16 mouse cellular contexts compared by ENCODE assay signal in genomic region chr7:99236888-99237660, GRCm38 (mm10). TPM values are rescaled to one million over a fixed set of nuclear protein-coding genes. Genes with fewer than 3 reads are reported as not detected.
DNase-seq lines count a peak whose midpoint lies in the region; ATAC-seq lines count a peak whose summit lies in the region.
"Had no signal": no experiment of that assay in that cellular context is flagged by ENCODE, and none has a peak within 500 bp of the region (broad histone marks: within the 10 kb centered on the region; RNA-seq: fewer than 3 reads in every experiment).

No protein-coding gene starts in this region.

- H3K9me3 ChIP-seq in heart, embryonic 11.5 days (replicated peaks; ENCODE audit: control insufficient read depth, low read length) = no peaks in the 10 kb centered on the region
- no peaks in the 10 kb centered on the region for H3K9me3 ChIP-seq in embryonic facial prominence, embryonic 10.5 days
- no peaks in the 10 kb centered on the region for H3K9me3 ChIP-seq in liver, embryonic 12.5 days (replicated peaks)

- peaks cover 9% of the 10 kb centered on the region for H3K27me3 ChIP-seq in heart, embryonic 11.5 days (ENCODE audit: control insufficient read depth, insufficient read depth, low read length)
- H3K27me3 ChIP-seq in embryonic facial prominence, embryonic 10.5 days (replicated peaks; ENCODE audit: low read depth, poor library complexity, severe bottlenecking) = peaks cover 10% of the 10 kb centered on the region
- peaks cover 30% of the 10 kb centered on the region for H3K27me3 ChIP-seq in liver, embryonic 12.5 days (replicated peaks)

- H3K4me3 ChIP-seq in heart, embryonic 11.5 days (ENCODE audit: low read depth, low read length) = no peak overlapping the region
- H3K4me3 ChIP-seq in embryonic facial prominence, embryonic 10.5 days = peak overlapping the region; percentile 51
- peak overlapping the region; percentile 41 for H3K4me3 ChIP-seq in liver, embryonic 12.5 days

- H3K27ac ChIP-seq in heart, embryonic 11.5 days (ENCODE audit: low read depth, low read length) = no peak overlapping the region
- H3K27ac ChIP-seq in embryonic facial prominence, embryonic 10.5 days (replicated peaks) = peak overlapping the region; percentile 87
- no peak overlapping the region for H3K27ac ChIP-seq in liver, embryonic 12.5 days

- no peaks in the 10 kb centered on the region for H3K36me3 ChIP-seq in heart, embryonic 11.5 days (ENCODE audit: control insufficient read depth, insufficient read depth, low read length)
- H3K36me3 ChIP-seq in embryonic facial prominence, embryonic 10.5 days (replicated peaks) = peaks cover 5% of the 10 kb centered on the region; the same call in 1 of the 2 replicates
- H3K36me3 ChIP-seq in liver, embryonic 12.5 days = 0 out of 2 replicates have a peak, but pooled peaks cover 4% of the 10 kb centered on the region

- no peak for DNase-seq in heart, adult 18-20 months
- peak; percentile 54 for DNase-seq in ES-CJ7 (ENCODE audit: low read depth, low spot score)
- DNase-seq in embryonic facial prominence, embryonic 10.5 days (ENCODE audit: low spot score) = peak; percentile 64
- DNase-seq in urinary bladder, postnatal 36 days (ENCODE audit: low spot score in 2 of 2) = no peak
- DNase-seq in urinary bladder, postnatal 10 days (ENCODE audit: low spot score) = no peak
- DNase-seq in c-Kit-positive CD71-positive TER-119-positive erythroid progenitor cells, embryonic 14.5 days (ENCODE audit: low spot score) = no peak
- DNase-seq: adrenal gland, postnatal 36 days; cerebellum, postnatal 10 days; gastrocnemius, postnatal 36 days; heart, postnatal 36 days; right cerebral cortex, postnatal 4 days had no signal

- WGBS in heart, embryonic 11.5 days (ENCODE audit: insufficient replicate concordance) = 33% methylated on average over 8 of the region's 8 CpGs
- WGBS in embryonic facial prominence, embryonic 10.5 days = 13% methylated on average over 8 of the region's 8 CpGs
- 39% methylated on average over 8 of the region's 8 CpGs for WGBS in liver, embryonic 12.5 days (ENCODE audit: insufficient replicate concordance)

- 0 out of 2 replicates have a peak overlapping the region, but pooled peaks have one; percentile 5 for H3K9ac ChIP-seq in heart, embryonic 11.5 days (ENCODE audit: low read depth, low read length)
- H3K9ac ChIP-seq in liver, embryonic 12.5 days = no peak overlapping the region

- no peak overlapping the region for H3K4me2 ChIP-seq in heart, embryonic 11.5 days
- peak overlapping the region; percentile 59 for H3K4me2 ChIP-seq in liver, embryonic 12.5 days

- ATAC-seq in heart, embryonic 11.5 days (replicated peaks; ENCODE audit: insufficient number of reproducible peaks, low FRiP score, low TSS enrichment) = no peak
- no peak for ATAC-seq in liver, embryonic 12.5 days
- ATAC-seq: Patski had no signal

- peaks cover 19% of the 10 kb centered on the region for H3K4me1 ChIP-seq in heart, embryonic 11.5 days (ENCODE audit: control insufficient read depth, insufficient read depth, low read length)
- H3K4me1 ChIP-seq in embryonic facial prominence, embryonic 10.5 days = peaks cover 55% of the 10 kb centered on the region
- peaks cover 24% of the 10 kb centered on the region for H3K4me1 ChIP-seq in liver, embryonic 12.5 days

RNA-seq across cellular contexts. Expression of gene Mogat2, which starts 1.3 kb away (rescaled TPM):
- 4.2 and 7.1 TPM in 2 replicates for polyA plus RNA-seq in heart, embryonic 11.5 days (2014; fragmentation: Nextera tagmentation; extraction: Ambion mirVana)
- not detected for total RNA-seq in heart, adult 18-20 months (2021)
- 38.5 and 46.1 TPM in 2 replicates for polyA plus RNA-seq in embryonic facial prominence, embryonic 10.5 days (2016; fragmentation: Nextera tagmentation; extraction: Ambion mirVana)
- polyA plus RNA-seq in liver, embryonic 12.5 days (2016; fragmentation: Nextera tagmentation; extraction: Ambion mirVana) = 28.8 and 33.9 TPM in 2 replicates
- total RNA-seq: gastrocnemius, postnatal 36 days; heart, postnatal 36 days; neutrophil, adult 5-6 weeks had no signal
- polyA plus RNA-seq: Patski had no signal

RNA-seq across cellular contexts. Expression of gene Map6, which starts 30.2 kb away (rescaled TPM):
- 2.0 and 2.2 TPM in 2 replicates for polyA plus RNA-seq in heart, embryonic 11.5 days (2014; fragmentation: Nextera tagmentation; extraction: Ambion mirVana)
- 1 to 10 TPM; 3.7 to 5.1 TPM for total RNA-seq in heart, adult 18-20 months (2021)
- 10.2 and 13.4 TPM in 2 replicates for polyA plus RNA-seq in embryonic facial prominence, embryonic 10.5 days (2016; fragmentation: Nextera tagmentation; extraction: Ambion mirVana)
- polyA plus RNA-seq in liver, embryonic 12.5 days (2016; fragmentation: Nextera tagmentation; extraction: Ambion mirVana) = 0.13 and 0.25 TPM in 2 replicates
- total RNA-seq: megakaryocyte progenitor cell, adult 5-6 weeks had no signal

RNA-seq across cellular contexts. Expression of gene Dgat2, which starts 54.6 kb away (rescaled TPM):
- 8.4 and 8.7 TPM in 2 replicates for polyA plus RNA-seq in heart, embryonic 11.5 days (2014; fragmentation: Nextera tagmentation; extraction: Ambion mirVana)
- 100 to 1,000 TPM; 343 to 377 TPM for total RNA-seq in heart, adult 18-20 months (2021)
- polyA plus RNA-seq in embryonic facial prominence, embryonic 10.5 days (2016; fragmentation: Nextera tagmentation; extraction: Ambion mirVana) = 16.4 and 16.6 TPM in 2 replicates
- 57.5 and 59.3 TPM in 2 replicates for polyA plus RNA-seq in liver, embryonic 12.5 days (2016; fragmentation: Nextera tagmentation; extraction: Ambion mirVana)

Comparison
In these comparisons a context has a peak if more than half of its experiments do, and no peak if none do; other contexts are left out.
1. DNase-seq: peak in ES-CJ7 (single experiment) and embryonic facial prominence, embryonic 10.5 days (single experiment); none in heart, adult 18-20 months (0 of 2), urinary bladder, postnatal 36 days (0 of 2), urinary bladder, postnatal 10 days (single experiment) and c-Kit-positive CD71-positive TER-119-positive erythroid progenitor cells, embryonic 14.5 days (single experiment).